Mouse (Mus musculus): Measurements from ENCODE around the gene Fam89b.

The Fam89b gene

GRCm38 (mm10) chr19:5685861-5686260 lies 43.6 kb downstream of the Fam89b start:
- in situ Hi-C loops (cut with MboI, MseI) = no loop called here

GRCm38 (mm10) chr19:5685431-5685830 lies 44.0 kb downstream of the Fam89b start:
- in situ Hi-C loops (cut with MboI, MseI) = no loop called here

GRCm38 (mm10) chr19:5684985-5685384 lies 44.5 kb downstream of the Fam89b start:
- in situ Hi-C loops (cut with MboI, MseI) = no loop called here

- in situ Hi-C loops (cut with MboI, MseI) = no loop called here
Observed at GRCm38 (mm10) chr19:5684236-5684635, 45.2 kb downstream of the Fam89b start.

- in situ Hi-C loops (cut with MboI, MseI) = no loop called here
Observed at GRCm38 (mm10) chr19:5680432-5680831, 49.0 kb downstream of the Fam89b start.
